Mouse (Mus musculus): ENCODE results near the gene Pdia5.

DNA sequence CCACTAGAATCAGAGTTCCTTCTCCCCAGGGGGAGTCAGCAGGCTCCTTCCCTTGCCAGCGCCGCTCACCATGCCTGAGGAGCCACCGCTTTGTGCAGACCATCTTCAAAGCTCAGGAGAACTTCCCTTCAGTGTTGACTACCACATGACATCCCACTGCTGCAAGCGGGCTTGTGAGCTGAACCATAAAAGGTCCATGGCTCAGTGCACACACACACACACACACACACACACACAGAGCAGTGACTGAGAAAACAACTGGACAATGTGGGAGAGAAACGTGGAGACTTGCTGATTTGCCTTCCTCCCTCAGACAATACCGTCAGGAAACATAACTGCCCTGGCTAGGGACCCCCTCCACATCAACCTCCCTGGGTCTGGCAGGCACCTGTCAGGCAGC is 21.7 kb downstream of the Pdia5 start:
- TF ChIP-seq POLR2A (IDR thresholded peaks at IDR 0.05; ENCODE audit: insufficient read depth, low read length), result no peak
- TF ChIP-seq CTCF (IDR thresholded peaks at IDR 0.05; ENCODE audit: low read depth, low read length), result no peak
- TF ChIP-seq EP300 (IDR thresholded peaks at IDR 0.05; ENCODE audit: insufficient read depth, low read depth, low read length), result no peak
